Mouse (Mus musculus): ENCODE results near the gene Tnni3k.

DNA sequence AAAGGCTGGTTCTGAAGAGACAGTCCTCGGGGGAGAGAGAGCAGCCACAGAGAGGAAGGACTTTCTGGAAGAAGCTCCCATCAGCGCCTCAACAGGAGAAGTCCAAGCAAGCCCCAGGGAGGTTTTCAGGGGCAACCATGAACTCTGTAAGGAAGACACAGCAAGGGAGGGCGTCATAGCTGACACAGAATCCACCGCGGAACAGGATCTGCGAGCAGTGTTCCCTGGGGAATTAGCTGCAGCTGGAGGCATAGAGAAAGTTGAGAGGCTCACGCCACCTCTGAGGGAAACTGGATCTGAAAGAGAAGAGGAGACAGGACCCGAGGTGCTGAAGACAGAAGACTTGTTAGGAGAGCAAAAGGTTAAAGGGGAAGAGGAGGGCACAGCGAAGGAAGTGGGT lies 291.8 kb downstream of the Tnni3k start:
- TF ChIP-seq CTCF (IDR thresholded peaks at IDR 0.05; ENCODE audit: control insufficient read depth, insufficient read depth, insufficient replicate concordance, low read depth, low read length), result no peak
- TF ChIP-seq POLR2A (IDR thresholded peaks at IDR 0.05; ENCODE audit: control insufficient read depth, low read depth, low read length), result no peak
